Mouse (Mus musculus) stomach, postnatal 0 days (tissue): ENCODE measurements around the gene Tmc6.

Source experiments
- CTCF ChIP-seq: IDR thresholded peaks from 2 replicates; pipeline ENCODE4 v1.5.1; 2016; ENCODE audit warnings: antibody characterized with exemption, low read depth, mild to moderate bottlenecking, moderate library complexity
- EP300 ChIP-seq: optimal IDR thresholded peaks from 2 replicates; pipeline ENCODE3; 2016; ENCODE audit warnings: antibody characterized with exemption

- TF ChIP-seq CTCF, result no peak
- no peak for TF ChIP-seq EP300
Measured at GRCm38 (mm10) chr11:117800038-117800437, 18.0 kb upstream of the Tmc6 start.
